Mouse (Mus musculus) G1E (cell line): ENCODE measurements around the gene Aldh1b1.

Experiments used
- CTCF ChIP-seq: IDR thresholded peaks from 2 replicates; pipeline ENCODE4 v1.5.1; 2012; ENCODE audit warnings: low read depth, low read length, inconsistent platforms, mixed read lengths
- GATA2 ChIP-seq: IDR thresholded peaks from 2 replicates; pipeline ENCODE4 v1.6.1; 2012; ENCODE audit warnings: low read depth, low read length, inconsistent platforms, borderline replicate concordance
- POLR2AphosphoS5 ChIP-seq: IDR thresholded peaks from 2 replicates; pipeline ENCODE4 v1.6.1; 2012; ENCODE audit warnings: low read depth, low read length, inconsistent platforms; ENCODE audit not compliant: insufficient replicate concordance

DNA sequence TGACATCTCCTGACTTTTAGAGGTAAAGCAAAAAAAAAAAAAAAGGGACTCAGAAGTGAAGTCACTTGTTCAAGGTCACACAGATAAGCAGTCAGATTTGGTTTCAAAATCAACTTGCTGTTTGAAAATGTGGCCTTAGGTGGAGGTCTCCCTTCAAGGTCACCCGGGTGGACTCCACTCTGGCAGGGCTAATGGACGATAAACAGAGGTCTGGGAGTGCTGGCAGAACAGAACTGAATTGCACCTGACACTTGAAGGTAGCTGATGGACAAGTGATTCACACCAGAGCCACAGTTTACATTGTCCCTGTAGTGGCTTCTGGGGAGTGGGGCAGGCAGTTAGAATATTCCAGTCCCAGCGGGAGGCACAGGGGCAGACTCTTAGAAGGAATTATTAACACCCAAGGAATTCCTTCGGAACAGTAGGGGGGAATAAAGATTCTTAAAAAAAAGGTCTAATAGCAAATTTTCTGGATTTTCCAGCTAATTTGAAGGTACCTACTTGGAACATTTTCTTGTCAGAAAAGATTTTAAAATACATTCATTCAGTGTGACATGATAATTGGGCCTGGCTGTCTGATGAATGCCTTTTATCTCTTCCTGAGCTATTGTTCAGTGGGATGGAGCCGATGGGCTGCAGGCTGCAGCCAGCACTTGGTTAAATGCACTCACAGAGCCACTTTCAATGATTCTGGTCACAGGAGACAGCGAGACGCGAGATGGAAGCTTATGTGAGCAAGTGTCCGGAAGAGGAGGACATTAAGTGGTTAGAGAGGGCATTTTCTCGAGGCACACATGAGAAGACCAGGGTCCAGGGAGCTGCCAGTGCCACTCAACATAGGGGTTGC lies 28.8 kb upstream of the Aldh1b1 start:
- TF ChIP-seq CTCF (no peak), GATA2 (no peak), POLR2AphosphoS5 (no peak)
